ENCODE assay signal across 23 mouse cellular contexts in the genomic region with DNA sequence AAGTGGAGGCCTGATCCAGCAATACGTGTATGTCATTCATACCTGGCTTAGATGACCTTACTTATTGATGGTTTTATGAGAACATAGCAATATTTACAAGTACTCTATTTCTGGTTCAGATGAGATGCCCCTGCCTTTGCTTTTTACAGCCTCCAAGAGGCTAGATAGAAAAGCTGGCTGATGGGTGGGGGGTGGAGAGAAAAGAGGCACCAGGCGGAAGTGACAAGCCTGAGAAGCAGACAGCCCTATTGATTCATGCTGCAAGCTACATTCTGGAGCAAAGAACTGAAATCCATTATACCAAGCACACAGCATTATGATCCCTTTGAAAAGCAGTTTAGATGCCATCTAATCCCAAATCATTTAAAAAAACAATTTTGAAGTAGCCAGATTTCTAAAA. TPM values are rescaled to one million over a fixed set of nuclear protein-coding genes. Genes with fewer than 3 reads are reported as not detected.
DNase-seq lines count a peak whose midpoint lies in the region; ATAC-seq and TF ChIP-seq lines count a peak whose summit lies in the region.
"Had no signal": no experiment of that assay in that cellular context is flagged by ENCODE, and none has a peak within 500 bp of the region (broad histone marks: within the 10 kb centered on the region; RNA-seq: fewer than 3 reads in every experiment).

No protein-coding gene starts in this region.

- 47% methylated on average over 2 of the region's 2 CpGs for WGBS in forebrain, embryonic 14.5 days
- WGBS in forebrain, embryonic 16.5 days, result 27% methylated on average over 2 of the region's 2 CpGs
- 45% methylated on average over 2 of the region's 2 CpGs for WGBS in midbrain, postnatal 0 days
- WGBS in midbrain, embryonic 10.5 days, result 60% methylated on average over 2 of the region's 2 CpGs
- WGBS in liver, postnatal 0 days (ENCODE audit: insufficient replicate concordance), result 42% methylated on average over 2 of the region's 2 CpGs
- 64% methylated on average over 2 of the region's 2 CpGs for WGBS in embryonic facial prominence, embryonic 10.5 days

- H3K27me3 ChIP-seq in forebrain, embryonic 14.5 days (replicated peaks; ENCODE audit: control insufficient read depth, insufficient read depth, low read length), result no peaks in the 10 kb centered on the region
- H3K27me3 ChIP-seq in forebrain, embryonic 16.5 days (replicated peaks; ENCODE audit: control insufficient read depth, insufficient read depth, low read length), result no peaks in the 10 kb centered on the region
- H3K27me3 ChIP-seq in midbrain, postnatal 0 days (ENCODE audit: insufficient read depth, low read length), result no peaks in the 10 kb centered on the region
- H3K27me3 ChIP-seq in midbrain, embryonic 10.5 days (ENCODE audit: low read depth, poor library complexity, severe bottlenecking), result peaks cover 41% of the 10 kb centered on the region
- no peaks in the 10 kb centered on the region for H3K27me3 ChIP-seq in liver, postnatal 0 days (ENCODE audit: insufficient read depth, low read length)
- no peaks in the 10 kb centered on the region for H3K27me3 ChIP-seq in embryonic facial prominence, embryonic 10.5 days (replicated peaks; ENCODE audit: low read depth, poor library complexity, severe bottlenecking)
- H3K27me3 ChIP-seq: heart, embryonic 12.5 days; liver, embryonic 15.5 days; neural tube, embryonic 12.5 days had no signal

- H3K36me3 ChIP-seq in forebrain, embryonic 14.5 days (ENCODE audit: control insufficient read depth, insufficient read depth, low read length), result peaks cover 11% of the 10 kb centered on the region; the same call in 1 of the 2 replicates
- H3K36me3 ChIP-seq in forebrain, embryonic 16.5 days (ENCODE audit: control insufficient read depth, insufficient read depth), result peaks cover 5% of the 10 kb centered on the region; the same call in 1 of the 2 replicates
- peaks cover 4% of the 10 kb centered on the region; the same call in 1 of the 2 replicates for H3K36me3 ChIP-seq in midbrain, postnatal 0 days (ENCODE audit: insufficient read depth, low read length)
- peaks cover 16% of the 10 kb centered on the region for H3K36me3 ChIP-seq in midbrain, embryonic 10.5 days
- peaks cover 12% of the 10 kb centered on the region; the same call in 1 of the 2 replicates for H3K36me3 ChIP-seq in liver, postnatal 0 days (replicated peaks; ENCODE audit: insufficient read depth, low read length)
- peaks cover 18% of the 10 kb centered on the region for H3K36me3 ChIP-seq in embryonic facial prominence, embryonic 10.5 days (replicated peaks)

- no peak for TF ChIP-seq EP300 in liver, postnatal 0 days (IDR thresholded peaks at IDR 0.05; ENCODE audit: low read depth)

- H3K4me2 ChIP-seq in forebrain, embryonic 14.5 days (ENCODE audit: low read length), result no peak overlapping the region
- no peak overlapping the region for H3K4me2 ChIP-seq in forebrain, embryonic 16.5 days (ENCODE audit: low read length)
- no peak overlapping the region for H3K4me2 ChIP-seq in midbrain, postnatal 0 days (ENCODE audit: low read depth, low read length, poor library complexity, severe bottlenecking)
- H3K4me2 ChIP-seq in liver, postnatal 0 days (ENCODE audit: low read depth, low read length), result no peak overlapping the region
- H3K4me2 ChIP-seq: heart, embryonic 12.5 days; liver, embryonic 15.5 days; neural tube, embryonic 12.5 days had no signal

- no peak overlapping the region for H3K9ac ChIP-seq in forebrain, embryonic 14.5 days (ENCODE audit: low read length)
- no peak overlapping the region for H3K9ac ChIP-seq in forebrain, embryonic 16.5 days (replicated peaks; ENCODE audit: low read depth, low read length)
- H3K9ac ChIP-seq in midbrain, postnatal 0 days (replicated peaks; ENCODE audit: low read length, poor library complexity, severe bottlenecking), result no peak overlapping the region
- H3K9ac ChIP-seq in liver, postnatal 0 days (replicated peaks), result no peak overlapping the region
- H3K9ac ChIP-seq: heart, embryonic 12.5 days; liver, embryonic 15.5 days; neural tube, embryonic 12.5 days had no signal

- H3K4me3 ChIP-seq in forebrain, embryonic 14.5 days (ENCODE audit: low read depth, low read length), result no peak overlapping the region
- H3K4me3 ChIP-seq in forebrain, embryonic 16.5 days (replicated peaks; ENCODE audit: low read length), result no peak overlapping the region
- no peak overlapping the region for H3K4me3 ChIP-seq in midbrain, postnatal 0 days (ENCODE audit: low read depth, low read length)
- no peak overlapping the region for H3K4me3 ChIP-seq in midbrain, embryonic 10.5 days
- no peak overlapping the region for H3K4me3 ChIP-seq in liver, postnatal 0 days (ENCODE audit: low read depth, low read length)
- H3K4me3 ChIP-seq in embryonic facial prominence, embryonic 10.5 days, result no peak overlapping the region
- H3K4me3 ChIP-seq: heart, embryonic 12.5 days; hindbrain, embryonic 10.5 days; limb, embryonic 10.5 days; liver, embryonic 15.5 days; neural tube, embryonic 12.5 days had no signal

- peaks cover 3% of the 10 kb centered on the region for H3K4me1 ChIP-seq in forebrain, embryonic 14.5 days (ENCODE audit: control insufficient read depth, insufficient read depth, low read length)
- H3K4me1 ChIP-seq in forebrain, embryonic 16.5 days (replicated peaks; ENCODE audit: control insufficient read depth, insufficient read depth, low read length), result no peaks in the 10 kb centered on the region; the same call in 1 of the 2 replicates
- H3K4me1 ChIP-seq in midbrain, postnatal 0 days (ENCODE audit: insufficient read depth, low read length), result no peaks in the 10 kb centered on the region
- H3K4me1 ChIP-seq in midbrain, embryonic 10.5 days, result peaks cover 49% of the 10 kb centered on the region
- H3K4me1 ChIP-seq in liver, postnatal 0 days (ENCODE audit: insufficient read depth), result no peaks in the 10 kb centered on the region
- H3K4me1 ChIP-seq in embryonic facial prominence, embryonic 10.5 days, result peaks cover 32% of the 10 kb centered on the region
- H3K4me1 ChIP-seq: limb, embryonic 10.5 days; neural tube, embryonic 12.5 days had no signal

- TF ChIP-seq CTCF in midbrain, postnatal 0 days (IDR thresholded peaks at IDR 0.05), result no peak
- TF ChIP-seq CTCF in brain, embryonic 14.5 days (IDR thresholded peaks at IDR 0.05; ENCODE audit: borderline replicate concordance, extremely low read depth, insufficient read depth, insufficient read length), result no peak
- no peak for TF ChIP-seq CTCF in liver, postnatal 0 days (IDR thresholded peaks at IDR 0.05; ENCODE audit: low read depth)

- H3K9me3 ChIP-seq in forebrain, embryonic 14.5 days (replicated peaks; ENCODE audit: control insufficient read depth, low read length), result no peaks in the 10 kb centered on the region
- H3K9me3 ChIP-seq in forebrain, embryonic 16.5 days (ENCODE audit: control insufficient read depth, low read length), result no peaks in the 10 kb centered on the region
- H3K9me3 ChIP-seq in midbrain, postnatal 0 days (ENCODE audit: low read length), result no peaks in the 10 kb centered on the region
- no peaks in the 10 kb centered on the region for H3K9me3 ChIP-seq in midbrain, embryonic 10.5 days (replicated peaks)
- no peaks in the 10 kb centered on the region for H3K9me3 ChIP-seq in liver, postnatal 0 days (ENCODE audit: low read length)
- H3K9me3 ChIP-seq in embryonic facial prominence, embryonic 10.5 days, result no peaks in the 10 kb centered on the region
- H3K9me3 ChIP-seq: heart, embryonic 12.5 days; hindbrain, embryonic 10.5 days; limb, embryonic 10.5 days; liver, embryonic 15.5 days; neural tube, embryonic 12.5 days had no signal

- peak; percentile 42 for DNase-seq in forebrain, embryonic 14.5 days (ENCODE audit: low spot score)
- peak; percentile 22 for DNase-seq in midbrain, postnatal 0 days (ENCODE audit: low spot score)
- no peak for DNase-seq in midbrain, embryonic 10.5 days (ENCODE audit: low spot score)
- peak; percentile 55 for DNase-seq in brain, embryonic 14.5 days (ENCODE audit: low read depth)
- no peak for DNase-seq in liver, postnatal 0 days
- no peak for DNase-seq in embryonic facial prominence, embryonic 10.5 days (ENCODE audit: low spot score)
- DNase-seq: adrenal gland, postnatal 25 days; cerebellum, adult 9-10 months; gastrocnemius, postnatal 10 days; heart, postnatal 10 days; kidney, adult 11 months; kidney, postnatal 4 days; liver; thymus, adult 2 months; thymus, postnatal 4 days had no signal

- H3K27ac ChIP-seq in forebrain, embryonic 14.5 days (ENCODE audit: low read depth, low read length), result no peak overlapping the region
- no peak overlapping the region for H3K27ac ChIP-seq in forebrain, embryonic 16.5 days (ENCODE audit: low read length)
- H3K27ac ChIP-seq in midbrain, postnatal 0 days (ENCODE audit: low read depth, low read length), result no peak overlapping the region
- no peak overlapping the region for H3K27ac ChIP-seq in midbrain, embryonic 10.5 days (replicated peaks)
- H3K27ac ChIP-seq in liver, postnatal 0 days (ENCODE audit: low read depth), result no peak overlapping the region
- H3K27ac ChIP-seq in embryonic facial prominence, embryonic 10.5 days (replicated peaks), result no peak overlapping the region
- H3K27ac ChIP-seq: hindbrain, embryonic 10.5 days; limb, embryonic 10.5 days; liver, embryonic 15.5 days; macrophage; neural tube, embryonic 12.5 days; stomach, postnatal 0 days had no signal

- TF ChIP-seq POLR2A in brain, embryonic 14.5 days (IDR thresholded peaks at IDR 0.05; ENCODE audit: borderline replicate concordance, extremely low read depth, insufficient read depth, insufficient read length, poor library complexity, severe bottlenecking), result no peak

- no peak for ATAC-seq in forebrain, embryonic 14.5 days
- no peak for ATAC-seq in forebrain, embryonic 16.5 days
- no peak for ATAC-seq in midbrain, postnatal 0 days (ENCODE audit: low FRiP score)
- ATAC-seq in liver, postnatal 0 days, result no peak

RNA-seq across cellular contexts. Expression of a gene that starts 37.6 kb away (rescaled TPM):
- polyA plus RNA-seq in forebrain, embryonic 14.5 days (2014; fragmentation: Nextera tagmentation; extraction: Ambion mirVana), result 46.5 and 48.7 TPM in 2 replicates
- 54.6 and 57.4 TPM in 2 replicates for polyA plus RNA-seq in forebrain, embryonic 16.5 days (2015; fragmentation: Nextera tagmentation; extraction: Ambion mirVana)
- total RNA-seq in midbrain, postnatal 0 days (2014; rRNA removed), result 37.2 and 46.6 TPM in 2 replicates
- 19.9 and 21.3 TPM in 2 replicates for polyA plus RNA-seq in midbrain, postnatal 0 days (2015; fragmentation: Nextera tagmentation; extraction: Ambion mirVana)
- polyA plus RNA-seq in midbrain, embryonic 10.5 days (2016; fragmentation: Nextera tagmentation; extraction: Ambion mirVana), result 92.9 and 96.1 TPM in 2 replicates
- polyA plus RNA-seq in brain, embryonic 14.5 days (2012; rRNA removed), result 60.8 and 70.7 TPM in 2 replicates
- polyA plus RNA-seq in liver, postnatal 0 days (2015; fragmentation: Nextera tagmentation; extraction: Ambion mirVana), result 15.5 and 17.3 TPM in 2 replicates
- polyA plus RNA-seq in embryonic facial prominence, embryonic 10.5 days (2016; fragmentation: Nextera tagmentation; extraction: Ambion mirVana), result 92.1 and 94.9 TPM in 2 replicates

Comparison
In these comparisons a context has a peak if more than half of its experiments do, and no peak if none do; other contexts are left out.
1. DNase-seq: peak in forebrain, embryonic 14.5 days (single experiment), midbrain, postnatal 0 days (single experiment) and brain, embryonic 14.5 days (single experiment); none in midbrain, embryonic 10.5 days (single experiment), liver, postnatal 0 days (single experiment) and embryonic facial prominence, embryonic 10.5 days (single experiment).